Mouse (Mus musculus): ENCODE data around the gene Cntnap5c.
A peak's percentile ranks its signal among the peaks of the same experiment; 100 is the strongest.
"Not testable (repeated sequence)": the region's sequence is repeated elsewhere in the genome, so short reads cannot be mapped to it uniquely, and the experiment has no call there.

The Cntnap5c gene

GRCm38 (mm10) chr17:57768622-57769610 lies at the start of gene Cntnap5c:
Gene Cntnap5c (plus strand): TSS chr17:57769570.
- DNase-seq (ENCODE audit: low read depth, low spot score) = peak; percentile 82

- no peak for DNase-seq (ENCODE audit: low read depth, low spot score)
These were observed 27.3 kb upstream of the Cntnap5c start, which contains the start of gene Gm21834 for GRCm38 (mm10) chr17:57742119-57742518. Gene Gm21834 (minus strand): TSS chr17:57742219.

GRCm38 (mm10) chr17:57758033-57758432 lies 11.3 kb upstream of the Cntnap5c start:
- no peak for DNase-seq (ENCODE audit: low read depth, low spot score)

GRCm38 (mm10) chr17:57767306-57767705 lies 2.1 kb upstream of the Cntnap5c start:
- DNase-seq (ENCODE audit: low read depth, low spot score) = no peak

DNA sequence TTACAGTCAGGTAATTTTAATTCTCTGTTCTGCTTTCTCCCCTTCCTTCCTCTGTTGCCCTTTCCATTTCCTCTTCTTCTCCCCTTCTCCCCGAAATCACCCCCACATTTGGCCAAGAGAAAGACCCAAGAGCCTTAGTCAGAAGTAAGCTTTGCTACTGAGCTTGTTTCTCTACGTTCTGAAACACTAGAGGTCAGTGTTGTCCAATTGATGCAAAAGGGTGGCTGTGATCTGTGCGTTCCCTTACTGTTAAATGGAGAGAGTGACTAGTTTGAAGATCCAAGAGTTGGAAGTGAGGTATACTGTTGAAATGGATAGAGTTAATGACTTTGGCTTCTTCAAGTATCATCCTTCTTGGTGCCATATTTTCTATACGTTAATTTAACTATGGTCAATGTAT lies 1.5 kb downstream of the Cntnap5c start:
- peak; percentile 16 for DNase-seq (ENCODE audit: low read depth, low spot score)

GRCm38 (mm10) chr17:57788161-57788799 lies 18.9 kb downstream of the Cntnap5c start:
- DNase-seq (ENCODE audit: low read depth, low spot score) = no peak

DNA sequence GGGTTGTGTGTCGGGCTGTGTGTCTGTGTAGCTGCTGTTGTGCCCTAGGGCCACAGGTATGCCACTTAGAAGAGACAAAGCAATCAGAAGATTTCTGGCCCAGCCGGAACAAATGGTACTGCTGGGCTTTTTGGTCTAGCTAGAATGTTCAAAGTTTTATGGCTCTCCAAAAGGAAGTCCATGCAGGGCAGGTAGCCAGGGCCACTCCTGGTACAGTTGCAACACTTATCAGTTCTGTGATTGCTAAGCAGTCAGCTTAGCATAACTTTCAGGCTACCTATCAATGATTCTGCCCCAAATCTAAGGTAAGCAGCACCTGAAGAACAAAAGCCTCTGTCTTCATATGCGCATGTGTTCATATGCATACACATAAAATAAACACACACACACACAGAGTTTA lies 26.0 kb downstream of the Cntnap5c start:
- DNase-seq (ENCODE audit: low read depth, low spot score) = no peak

GRCm38 (mm10) chr17:57796668-57797311 lies 27.4 kb downstream of the Cntnap5c start:
- DNase-seq (ENCODE audit: low read depth, low spot score) = no peak

- DNase-seq (ENCODE audit: low read depth, low spot score) = no peak
These were observed 30.1 kb downstream of the Cntnap5c start for GRCm38 (mm10) chr17:57799414-57799985.

- DNase-seq (ENCODE audit: low read depth, low spot score) = no peak
These were observed 31.8 kb downstream of the Cntnap5c start for GRCm38 (mm10) chr17:57801180-57801579.

GRCm38 (mm10) chr17:57837090-57837971 lies 68.0 kb downstream of the Cntnap5c start:
- no peak for DNase-seq (ENCODE audit: low read depth, low spot score)

DNA sequence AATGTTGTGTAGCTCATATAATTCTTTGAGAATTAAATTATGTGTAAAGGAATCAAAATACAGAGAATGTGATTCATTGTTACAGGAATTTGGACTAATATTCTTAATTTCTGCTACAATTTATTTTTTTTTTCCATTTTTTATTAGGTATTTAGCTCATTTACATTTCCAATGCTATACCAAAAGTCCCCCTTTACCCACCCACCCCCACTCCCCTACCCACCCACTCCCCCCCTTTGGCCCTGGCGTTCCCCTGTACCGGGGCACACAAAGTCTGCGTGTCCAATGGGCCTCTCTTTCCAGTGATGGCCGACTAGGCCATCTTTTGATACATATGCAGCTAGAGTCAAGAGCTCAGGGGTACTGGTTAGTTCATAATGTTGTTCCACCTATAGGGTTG lies 86.4 kb downstream of the Cntnap5c start:
- not testable (repeated sequence) for DNase-seq (ENCODE audit: low read depth, low spot score)

DNA sequence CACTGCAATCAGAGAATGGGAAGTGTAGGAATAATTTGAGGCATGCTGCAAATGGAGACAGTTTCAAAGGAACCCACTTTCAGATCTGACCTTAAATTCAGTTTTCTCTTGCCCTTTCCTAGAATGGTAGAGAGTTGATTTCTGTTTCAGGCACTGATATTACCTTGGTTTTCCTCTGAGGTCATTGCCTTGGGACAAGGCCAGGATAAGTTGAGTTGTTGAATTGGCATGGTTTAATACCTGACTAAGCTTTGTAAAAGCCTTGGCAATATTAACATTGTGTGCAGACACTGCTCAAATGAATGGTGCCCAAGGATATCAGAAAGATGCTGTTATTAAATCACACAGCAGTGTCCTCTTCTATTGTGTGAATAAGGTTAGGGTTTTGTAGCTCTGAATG lies 96.6 kb downstream of the Cntnap5c start:
- no peak for DNase-seq (ENCODE audit: low read depth, low spot score)

DNA sequence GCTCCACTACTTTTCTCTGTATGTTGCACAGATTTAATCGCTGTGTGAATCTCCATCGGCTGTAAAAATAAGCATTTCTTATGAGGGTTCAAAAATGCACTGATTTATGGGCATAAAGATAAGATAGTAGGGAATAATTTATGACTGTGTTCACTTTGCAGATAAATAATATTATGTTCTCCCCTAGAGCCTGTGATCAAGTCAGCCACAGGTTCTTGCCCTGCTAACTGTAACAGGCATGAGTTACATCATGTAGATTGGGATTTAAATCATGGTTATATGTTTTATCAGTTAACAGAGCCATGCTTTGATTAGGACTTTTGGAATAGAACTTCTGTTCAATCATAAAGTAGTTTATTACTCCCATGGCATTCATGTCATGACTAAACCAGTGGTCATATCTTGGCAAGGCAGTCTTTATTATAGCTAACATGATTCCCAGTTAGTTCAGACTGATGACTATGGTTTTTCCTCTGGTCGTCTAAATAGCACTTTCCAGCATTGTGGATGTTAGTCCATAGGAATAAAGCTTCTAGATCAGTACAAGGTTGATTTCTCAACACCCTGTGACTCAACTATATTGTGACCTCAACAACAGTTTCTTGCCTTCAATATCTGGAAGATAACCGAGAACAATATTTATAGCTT lies 118.5 kb downstream of the Cntnap5c start:
- no peak for DNase-seq (ENCODE audit: low read depth, low spot score)

GRCm38 (mm10) chr17:57911770-57912293 lies 142.5 kb downstream of the Cntnap5c start:
- no peak for DNase-seq (ENCODE audit: low read depth, low spot score)

GRCm38 (mm10) chr17:57984230-57984629 lies 214.9 kb downstream of the Cntnap5c start:
- DNase-seq (ENCODE audit: low read depth, low spot score) = no peak

DNA sequence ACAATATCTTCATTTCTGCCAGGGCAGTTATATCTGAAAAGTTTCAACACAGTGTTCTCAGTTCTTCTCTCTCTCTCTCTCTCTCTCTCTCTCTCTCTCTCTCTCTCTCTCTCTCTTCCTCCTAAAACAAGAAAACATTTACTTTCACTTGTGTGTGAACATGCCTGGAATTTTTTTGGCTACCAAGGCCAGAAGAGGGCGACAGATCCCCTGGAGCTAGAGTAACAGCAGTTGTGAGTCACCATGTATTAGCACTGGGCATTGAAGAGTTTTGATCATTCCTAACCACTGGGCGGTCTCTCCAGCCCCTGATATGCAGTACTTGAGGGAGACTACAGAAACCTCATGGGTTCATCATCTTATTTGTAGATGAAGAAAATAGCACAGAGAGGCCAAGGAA lies 219.1 kb downstream of the Cntnap5c start:
- no peak for DNase-seq (ENCODE audit: low read depth, low spot score)

- no peak for DNase-seq (ENCODE audit: low read depth, low spot score)
These were observed 227.1 kb downstream of the Cntnap5c start for GRCm38 (mm10) chr17:57996461-57996860.

DNA sequence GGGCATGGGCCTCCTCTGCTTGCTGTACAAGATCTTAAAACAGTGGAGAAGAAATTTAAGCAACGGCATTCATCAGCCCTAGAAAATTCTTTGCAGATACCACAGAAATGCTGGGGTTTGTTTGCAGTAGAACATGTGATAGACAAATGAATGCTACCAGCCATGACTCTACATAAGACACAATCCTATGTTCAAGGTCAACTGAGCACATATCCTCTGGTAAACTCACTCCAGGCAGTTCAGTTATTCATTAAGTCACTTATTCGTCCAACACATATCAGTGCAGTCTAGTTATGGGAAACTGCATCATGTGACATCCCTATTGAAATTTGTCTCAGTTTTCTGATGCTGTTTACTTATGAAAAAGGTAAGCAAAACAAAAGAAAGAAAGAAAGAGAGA lies 229.7 kb downstream of the Cntnap5c start:
- no peak for DNase-seq (ENCODE audit: low read depth, low spot score)

DNA sequence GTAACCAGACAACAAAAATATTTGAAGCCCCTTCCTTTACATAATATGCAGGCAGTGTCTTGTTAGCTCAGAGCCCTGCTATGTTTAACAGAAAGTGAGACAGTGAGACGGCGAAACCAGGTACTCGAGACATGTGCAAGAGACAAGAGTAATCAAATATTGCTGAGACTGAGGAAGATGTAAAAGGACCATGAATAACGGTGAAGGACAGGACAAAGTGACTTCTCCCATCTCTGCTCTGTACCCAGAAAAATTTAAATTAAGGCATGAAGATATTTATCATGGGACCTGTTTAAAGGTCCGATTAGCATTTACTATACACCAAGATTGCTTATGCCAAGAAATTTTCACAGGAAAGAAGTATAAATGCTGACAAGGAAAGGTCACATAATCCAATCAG lies 233.5 kb downstream of the Cntnap5c start:
- no peak for DNase-seq (ENCODE audit: low read depth, low spot score)

All from forelimb bud, embryonic 11.5 days (tissue).